Mouse (Mus musculus) hindbrain, embryonic 13.5 days (tissue): ENCODE results near the gene Cdc27. TPM values are rescaled to one million over a fixed set of nuclear protein-coding genes. Genes with fewer than 3 reads are reported as not detected.
"Not testable (repeated sequence)": the region's sequence is repeated elsewhere in the genome, so short reads cannot be mapped to it uniquely, and the experiment has no call there.

Experiments
- ATAC-seq: fragments of 200-750 bp; cut with Nextera tagmentation; 2 replicates; pipeline ENCODE4 v1.8.0; 2017; ENCODE audit warnings: moderate TSS enrichment; ENCODE audit not compliant: low FRiP score
- H3K27ac ChIP-seq: fragments of 300-500 bp; sonication (generic); 2 replicates; pipeline ENCODE4 v1.5.1; 2015; ENCODE audit warnings: inconsistent platforms, mild to moderate bottlenecking, moderate library complexity
- H3K27me3 ChIP-seq: fragments of 300-500 bp; sonication (generic); 2 replicates; pipeline ENCODE4 v1.6.1; 2015; ENCODE audit warnings: mild to moderate bottlenecking, inconsistent platforms
- H3K36me3 ChIP-seq: fragments of 300-500 bp; sonication (generic); 2 replicates; pipeline ENCODE4 v1.6.1; 2015; ENCODE audit warnings: mild to moderate bottlenecking, inconsistent platforms
- H3K4me1 ChIP-seq: fragments of 300-500 bp; sonication (generic); replicated peaks from 2 replicates; pipeline ENCODE4 v1.6.1; 2015; ENCODE audit warnings: inconsistent platforms
- H3K4me2 ChIP-seq: fragments of 300-500 bp; sonication (generic); 2 replicates; pipeline ENCODE4 v1.6.1; 2015; ENCODE audit warnings: inconsistent platforms, mild to moderate bottlenecking, moderate library complexity
- H3K4me3 ChIP-seq: fragments of 300-500 bp; sonication (generic); 2 replicates; pipeline ENCODE4 v1.5.1; 2015; ENCODE audit warnings: mild to moderate bottlenecking, inconsistent platforms
- H3K9ac ChIP-seq: fragments of 300-500 bp; sonication (generic); 2 replicates; pipeline ENCODE4 v1.6.1; 2015; ENCODE audit warnings: mild to moderate bottlenecking, inconsistent platforms
- H3K9me3 ChIP-seq: fragments of 300-500 bp; sonication (generic); 2 replicates; pipeline ENCODE4 v1.6.1; 2016; ENCODE audit warnings: inconsistent platforms
- WGBS: fragments of 180-500 bp; shearing (Covaris S2); methylation state at CpG from one replicate; pipeline ENCODE4 v1.1.7; 2015; 5-methylcytosine and 5-hydroxymethylcytosine counted together
- polyA plus RNA-seq: library from polyadenylated mRNA; unstranded; fragments of >200 nt; fragmentation: Nextera tagmentation; extraction: Ambion mirVana; gene quantifications from 2 replicates; pipeline ENCODE4 v1.2.1, GENCODE M21; 2015

The Cdc27 gene
- polyA plus RNA-seq, 1 experiment from 2014 or later = 39.6 TPM

DNA sequence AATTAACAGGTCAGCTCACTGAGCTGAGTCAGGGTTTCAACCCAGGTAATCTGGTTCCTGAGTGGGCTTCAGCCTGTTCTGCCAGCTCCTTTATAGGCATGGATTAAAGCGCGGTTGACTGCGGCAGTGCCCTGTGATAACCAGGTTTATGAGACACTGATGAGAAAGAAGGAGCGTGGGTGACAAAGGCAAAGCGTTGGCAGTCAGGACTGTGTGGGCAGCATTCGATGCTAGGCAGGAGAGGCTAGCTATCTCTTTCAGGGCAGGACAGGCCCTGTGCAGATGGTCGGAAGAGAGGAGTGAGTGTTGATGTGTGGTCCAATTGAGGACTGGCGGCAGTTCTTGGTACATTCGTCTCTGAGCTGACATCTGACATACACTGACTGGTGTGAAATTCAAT lies 17.3 kb upstream of the Cdc27 start:
- Histone ChIP-seq H3K27me3 (peaks cover 4% of the 10 kb centered on the region; the same call in 1 of the 2 replicates), H3K27ac (no peak overlapping the region), H3K4me1 (peaks cover 5% of the 10 kb centered on the region; the same call in 1 of the 2 replicates), H3K9me3 (0 out of 2 replicates have a peak, but pooled peaks cover 3% of the 10 kb centered on the region), H3K4me3 (no peak overlapping the region), H3K4me2 (no peak overlapping the region), H3K9ac (no peak overlapping the region), H3K36me3 (no peaks in the 10 kb centered on the region)
- no peak for ATAC-seq
- WGBS = 87% methylated on average over 9 of the region's 9 CpGs

GRCm38 (mm10) chr11:104566796-104567195 lies 16.4 kb upstream of the Cdc27 start:
- 80% methylated on average over 2 of the region's 2 CpGs for WGBS
- no peak overlapping the region for H3K4me2 ChIP-seq

GRCm38 (mm10) chr11:104566097-104566496 lies 15.7 kb upstream of the Cdc27 start:
- no peak overlapping the region for H3K4me2 ChIP-seq
- no peak overlapping the region for H3K27ac ChIP-seq
- H3K4me3 ChIP-seq = no peak overlapping the region
- peaks cover under 1% of the 10 kb centered on the region; the same call in 1 of the 2 replicates for H3K4me1 ChIP-seq
- 87% methylated on average over 6 of the region's 6 CpGs for WGBS
- H3K9ac ChIP-seq = no peak overlapping the region
- H3K27me3 ChIP-seq = no peaks in the 10 kb centered on the region
- H3K9me3 ChIP-seq = 0 out of 2 replicates have a peak, but pooled peaks cover 3% of the 10 kb centered on the region
- ATAC-seq = no peak
- no peaks in the 10 kb centered on the region for H3K36me3 ChIP-seq

More at GRCm38 (mm10) chr11:104566796-104567195, 16.4 kb upstream of the Cdc27 start:
- no peaks in the 10 kb centered on the region for H3K36me3 ChIP-seq
- no peak overlapping the region for H3K9ac ChIP-seq
- H3K4me3 ChIP-seq = no peak overlapping the region
- no peak overlapping the region for H3K27ac ChIP-seq
- no peaks in the 10 kb centered on the region for H3K27me3 ChIP-seq
- H3K9me3 ChIP-seq = 0 out of 2 replicates have a peak, but pooled peaks cover 3% of the 10 kb centered on the region
- ATAC-seq = no peak
- peaks cover 5% of the 10 kb centered on the region; the same call in 1 of the 2 replicates for H3K4me1 ChIP-seq

DNA sequence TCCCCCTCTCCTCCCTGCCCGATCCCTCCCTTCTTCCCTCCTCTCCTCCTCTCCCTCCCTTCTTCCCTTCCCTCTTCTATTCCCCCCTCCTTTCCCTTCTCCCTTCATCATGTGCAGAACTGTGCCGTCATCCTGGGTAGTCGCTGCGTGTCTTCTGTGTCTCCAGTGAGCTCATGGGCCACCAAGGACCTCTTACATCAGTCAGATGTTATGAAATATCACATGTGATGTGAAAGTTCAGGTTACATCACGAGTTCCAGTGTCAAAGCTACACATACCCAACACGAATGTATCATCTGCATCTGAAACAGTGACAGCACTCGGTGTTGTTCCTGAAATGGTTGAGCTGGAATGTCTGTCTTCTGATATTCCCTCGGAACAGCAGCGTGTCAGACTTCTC lies 14.8 kb upstream of the Cdc27 start:
- WGBS = 83% methylated on average over 9 of the region's 9 CpGs
- H3K4me2 ChIP-seq = no peak overlapping the region
- no peak overlapping the region for H3K9ac ChIP-seq
- no peak for ATAC-seq
- H3K27ac ChIP-seq = no peak overlapping the region
- H3K27me3 ChIP-seq = no peaks in the 10 kb centered on the region
- no peaks in the 10 kb centered on the region for H3K36me3 ChIP-seq
- 0 out of 2 replicates have a peak, but pooled peaks cover 3% of the 10 kb centered on the region for H3K9me3 ChIP-seq
- H3K4me1 ChIP-seq = no peaks in the 10 kb centered on the region
- no peak overlapping the region for H3K4me3 ChIP-seq

GRCm38 (mm10) chr11:104563496-104563895 lies 13.1 kb upstream of the Cdc27 start:
- Histone ChIP-seq H3K27me3 (no peaks in the 10 kb centered on the region), H3K4me3 (no peak overlapping the region), H3K4me1 (no peaks in the 10 kb centered on the region; the same call in 1 of the 2 replicates), H3K27ac (no peak overlapping the region), H3K36me3 (no peaks in the 10 kb centered on the region), H3K9me3 (no peaks in the 10 kb centered on the region), H3K9ac (no peak overlapping the region), H3K4me2 (no peak overlapping the region)
- 83% methylated on average over 1 of the region's 1 CpGs for WGBS
- no peak for ATAC-seq

GRCm38 (mm10) chr11:104560971-104561370 lies 10.6 kb upstream of the Cdc27 start:
- 59% methylated on average over 2 of the region's 2 CpGs for WGBS
- Histone ChIP-seq H3K4me1 (no peaks in the 10 kb centered on the region; the same call in 1 of the 2 replicates), H3K4me3 (no peak overlapping the region), H3K27ac (no peak overlapping the region), H3K9ac (no peak overlapping the region), H3K36me3 (no peaks in the 10 kb centered on the region), H3K9me3 (no peaks in the 10 kb centered on the region), H3K4me2 (no peak overlapping the region), H3K27me3 (no peaks in the 10 kb centered on the region)
- ATAC-seq = no peak

GRCm38 (mm10) chr11:104558651-104559403 lies 8.4 kb upstream of the Cdc27 start:
- 52% methylated on average over 4 of the region's 4 CpGs for WGBS
- Histone ChIP-seq H3K9me3 (no peaks in the 10 kb centered on the region), H3K4me2 (no peak overlapping the region), H3K27me3 (no peaks in the 10 kb centered on the region), H3K9ac (no peak overlapping the region), H3K4me3 (no peak overlapping the region), H3K27ac (no peak overlapping the region), H3K36me3 (no peaks in the 10 kb centered on the region), H3K4me1 (no peaks in the 10 kb centered on the region; the same call in 1 of the 2 replicates)
- no peak for ATAC-seq

- H3K4me2 ChIP-seq = no peak overlapping the region
- no peak for ATAC-seq
- no peak overlapping the region for H3K9ac ChIP-seq
- no peak overlapping the region for H3K4me3 ChIP-seq
- WGBS = 79% methylated on average over 4 of the region's 4 CpGs
- H3K4me1 ChIP-seq = no peaks in the 10 kb centered on the region; the same call in 1 of the 2 replicates
- H3K27ac ChIP-seq = no peak overlapping the region
- H3K27me3 ChIP-seq = 0 out of 2 replicates have a peak, but pooled peaks cover 2% of the 10 kb centered on the region
- no peaks in the 10 kb centered on the region for H3K9me3 ChIP-seq
- H3K36me3 ChIP-seq = no peaks in the 10 kb centered on the region
Measured at GRCm38 (mm10) chr11:104558065-104558464, 7.6 kb upstream of the Cdc27 start.

- H3K9ac ChIP-seq = peak overlapping the region; percentile 99
- 0 out of 2 replicates have a peak, but pooled peaks cover 2% of the 10 kb centered on the region for H3K27me3 ChIP-seq
- H3K27ac ChIP-seq = peak overlapping the region; percentile 90
- H3K4me1 ChIP-seq = peaks cover 36% of the 10 kb centered on the region
- ATAC-seq = peak; percentile 70; the same call in 1 of the 2 replicates
- peak overlapping the region; percentile 75 for H3K4me2 ChIP-seq
- H3K4me3 ChIP-seq = peak overlapping the region; percentile 87
- no peaks in the 10 kb centered on the region for H3K9me3 ChIP-seq
- H3K36me3 ChIP-seq = peaks cover 6% of the 10 kb centered on the region; the same call in 1 of the 2 replicates
- under 1% methylated on average over 53 of the region's 53 CpGs for WGBS
Measured at GRCm38 (mm10) chr11:104549438-104550405, 698 bp downstream of the Cdc27 start.

DNA sequence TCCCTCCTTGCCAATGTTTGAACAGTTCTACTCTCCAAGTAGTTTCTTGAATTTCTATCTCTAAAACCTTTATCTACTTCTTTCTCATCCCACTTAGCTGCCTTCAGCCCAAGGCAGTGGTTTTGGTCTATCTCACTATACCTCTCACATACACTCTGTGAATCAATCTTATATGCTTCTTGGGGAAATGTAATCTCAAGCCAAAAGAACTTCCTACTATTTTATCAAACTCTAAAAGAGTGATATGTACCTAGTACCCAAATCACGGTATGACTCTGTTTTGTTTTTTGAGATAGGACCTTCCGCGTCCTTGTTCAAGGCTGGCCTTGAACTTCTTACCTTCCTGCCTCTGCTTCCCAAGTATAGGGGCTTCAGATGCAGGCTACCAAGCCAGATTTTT lies 2.9 kb downstream of the Cdc27 start:
- Histone ChIP-seq H3K36me3 (peaks cover 9% of the 10 kb centered on the region; the same call in 1 of the 2 replicates), H3K27me3 (no peaks in the 10 kb centered on the region), H3K9ac (no peak overlapping the region), H3K9me3 (no peaks in the 10 kb centered on the region), H3K4me3 (no peak overlapping the region), H3K4me2 (no peak overlapping the region), H3K27ac (no peak overlapping the region), H3K4me1 (peaks cover 38% of the 10 kb centered on the region)
- WGBS = 95% methylated on average over 3 of the region's 3 CpGs
- no peak for ATAC-seq

DNA sequence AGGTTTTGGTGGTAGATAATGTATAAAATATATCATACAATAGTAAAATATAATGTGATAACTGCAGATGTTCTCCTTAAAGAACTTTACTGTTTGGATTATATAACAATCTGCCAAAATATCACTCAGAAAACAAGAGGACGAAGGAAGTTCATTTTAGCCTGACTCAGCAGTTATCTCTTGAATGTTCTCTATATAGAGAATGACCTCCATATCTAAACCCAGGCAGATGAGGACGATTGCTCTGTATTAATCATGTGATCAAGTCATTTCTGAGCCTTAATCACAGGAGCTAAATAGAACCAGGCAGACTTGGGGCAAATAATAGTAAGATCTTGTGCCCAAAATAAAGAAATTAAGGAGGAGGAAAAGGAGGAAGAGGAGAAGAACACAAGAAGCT lies 5.9 kb downstream of the Cdc27 start:
- 88% methylated on average over 2 of the region's 2 CpGs for WGBS
- no peak for ATAC-seq
- no peak overlapping the region for H3K27ac ChIP-seq

GRCm38 (mm10) chr11:104543337-104543736 lies 7.1 kb downstream of the Cdc27 start:
- H3K27ac ChIP-seq, H3K9ac ChIP-seq, H3K4me3 ChIP-seq, H3K27me3 ChIP-seq, ATAC-seq, H3K4me2 ChIP-seq, H3K9me3 ChIP-seq: not testable (repeated sequence)
- Histone ChIP-seq H3K4me1 (peaks cover 27% of the 10 kb centered on the region), H3K36me3 (peaks cover 15% of the 10 kb centered on the region; the same call in 1 of the 2 replicates)
- WGBS = 98% methylated on average over 2 of the region's 2 CpGs

More for the DNA sequence above, 5.9 kb downstream of the Cdc27 start:
- Histone ChIP-seq H3K9ac (no peak overlapping the region), H3K4me2 (no peak overlapping the region), H3K4me3 (no peak overlapping the region), H3K36me3 (peaks cover 15% of the 10 kb centered on the region; the same call in 1 of the 2 replicates), H3K27me3 (no peaks in the 10 kb centered on the region), H3K9me3 (no peaks in the 10 kb centered on the region), H3K4me1 (peaks cover 35% of the 10 kb centered on the region)
